Mouse (Mus musculus): ENCODE measurements around the gene Slc35c1.

GRCm38 (mm10) chr2:92446656-92447055, 13.7 kb downstream of the Slc35c1 start:
- TF ChIP-seq GATA1 (IDR thresholded peaks at IDR 0.05; ENCODE audit: borderline replicate concordance, low read length) (no peak), CTCF (IDR thresholded peaks at IDR 0.05; ENCODE audit: low read depth, low read length) (no peak), POLR2AphosphoS5 (IDR thresholded peaks at IDR 0.05; ENCODE audit: insufficient replicate concordance, low read depth, low read length) (no peak)
